Mouse (Mus musculus) adrenal gland, adult 18-20 months (tissue): ENCODE measurements around the gene Proser2. TPM values are rescaled to one million over a fixed set of nuclear protein-coding genes. Genes with fewer than 3 reads are reported as not detected.

Source experiments
- DNase-seq, 2 experiments: peaks; one replicate each; pipeline ENCODE4 v3.0.0; 2021 to 2022; ENCODE audit warnings: low spot score in 2 of 2
- total RNA-seq, 2 experiments: library from RNA; stranded (reverse); gene quantifications; 1 replicate in 1 of 2; 2 replicates in 1 of 2; pipeline ENCODE4 v1.2.3; 2021

The Proser2 gene
- total RNA-seq, 2 experiments from 2014 or later: 14.0 to 21.6 TPM

DNA sequence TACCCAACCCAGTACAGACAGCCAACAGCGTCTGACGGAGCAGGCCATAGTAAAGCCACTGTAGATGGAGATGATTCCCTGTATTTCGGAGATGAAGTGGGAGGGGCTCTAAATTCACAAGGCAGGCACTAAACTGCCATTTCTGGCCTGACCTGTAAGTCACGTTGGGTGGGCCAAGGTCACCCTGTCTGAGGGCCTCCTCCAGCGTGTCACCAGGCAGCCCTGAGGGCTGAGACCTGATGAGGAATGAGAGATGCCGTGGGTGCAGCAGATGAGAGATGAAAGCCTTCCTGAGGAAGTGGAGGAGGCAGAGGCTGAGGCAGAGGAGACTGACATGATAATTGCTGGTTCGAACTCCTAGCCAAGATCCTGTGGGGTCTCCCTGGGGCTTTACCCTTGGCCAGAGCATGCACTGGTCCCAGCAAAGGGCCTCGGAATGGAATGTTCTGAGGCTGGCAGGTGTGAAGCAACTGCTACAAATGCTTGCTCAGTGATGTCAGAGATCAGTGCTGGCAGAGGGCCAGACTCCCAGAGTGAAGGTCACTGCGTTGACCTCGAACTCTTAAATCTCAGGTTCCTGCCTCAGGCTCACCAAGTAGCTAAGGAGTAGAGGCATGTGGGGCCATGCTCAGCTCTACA lies 55.0 kb downstream of the Proser2 start:
- DNase-seq: peak; percentile 66 to 67

DNA sequence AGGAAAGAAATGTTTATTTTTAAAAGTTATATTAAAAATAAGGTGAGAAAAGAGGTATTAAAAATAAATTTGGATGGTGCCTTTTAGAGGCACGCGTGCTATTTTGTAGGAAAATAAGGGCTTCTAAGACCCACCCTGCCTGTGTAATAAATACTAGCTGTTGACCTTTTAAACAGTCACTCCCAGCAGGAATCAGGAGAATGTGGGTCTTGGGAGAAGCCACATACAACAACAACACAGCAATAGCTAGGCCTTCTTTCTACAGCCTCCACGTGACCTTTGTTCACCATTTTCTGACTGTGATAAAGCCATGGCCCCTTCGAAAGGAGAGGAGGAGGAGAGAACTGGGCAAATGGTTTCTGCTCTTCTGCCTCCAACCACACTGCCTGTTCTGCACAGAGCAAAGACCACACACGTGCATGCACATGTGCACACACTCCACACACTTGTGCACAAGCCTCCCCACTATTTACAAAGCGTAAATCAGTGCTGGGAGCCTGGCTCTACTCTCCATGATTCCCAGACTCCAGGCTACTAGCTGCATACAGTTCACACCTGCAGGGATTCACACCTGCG lies 57.2 kb downstream of the Proser2 start:
- DNase-seq: no peak

DNA sequence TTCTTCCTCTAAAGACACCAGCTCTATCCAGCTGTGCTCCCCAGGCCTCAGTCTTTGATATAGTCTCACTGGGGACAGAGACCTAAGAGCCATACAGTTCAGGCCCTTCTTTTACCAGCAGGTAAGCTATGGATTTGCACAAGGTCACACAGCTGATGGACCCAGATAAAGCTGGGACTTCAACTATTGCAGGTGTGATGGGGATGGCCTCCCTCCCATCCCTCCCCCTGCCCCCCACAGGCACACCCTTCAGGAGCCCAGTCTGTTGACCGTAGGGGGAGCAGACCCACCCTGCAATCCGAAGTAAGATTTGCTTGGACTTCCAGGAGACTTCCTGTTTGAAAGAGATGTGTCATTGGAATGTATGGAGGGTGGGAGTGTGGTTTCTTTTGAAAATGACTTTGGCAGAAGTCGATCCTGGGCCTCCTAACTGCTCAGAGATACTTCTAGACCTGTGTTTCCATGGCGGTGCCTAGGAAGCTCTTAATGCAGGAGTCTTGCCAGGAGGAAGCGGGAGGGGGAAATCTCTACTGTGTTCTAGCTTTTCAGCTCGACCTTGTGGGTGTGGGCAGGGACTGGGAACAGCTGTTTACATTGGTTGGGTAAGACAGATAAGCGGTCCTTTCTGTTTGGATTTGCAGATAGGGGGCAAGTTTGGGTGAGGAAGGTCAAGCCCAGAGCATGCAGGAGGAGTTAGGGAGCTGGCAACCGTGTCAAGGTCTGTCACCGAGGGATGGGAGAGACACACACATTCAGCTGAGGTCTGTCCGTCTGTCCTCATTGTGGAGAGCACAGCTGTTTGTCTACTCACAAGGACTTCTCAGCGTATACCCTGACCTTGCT lies 58.2 kb downstream of the Proser2 start:
- no peak for DNase-seq

DNA sequence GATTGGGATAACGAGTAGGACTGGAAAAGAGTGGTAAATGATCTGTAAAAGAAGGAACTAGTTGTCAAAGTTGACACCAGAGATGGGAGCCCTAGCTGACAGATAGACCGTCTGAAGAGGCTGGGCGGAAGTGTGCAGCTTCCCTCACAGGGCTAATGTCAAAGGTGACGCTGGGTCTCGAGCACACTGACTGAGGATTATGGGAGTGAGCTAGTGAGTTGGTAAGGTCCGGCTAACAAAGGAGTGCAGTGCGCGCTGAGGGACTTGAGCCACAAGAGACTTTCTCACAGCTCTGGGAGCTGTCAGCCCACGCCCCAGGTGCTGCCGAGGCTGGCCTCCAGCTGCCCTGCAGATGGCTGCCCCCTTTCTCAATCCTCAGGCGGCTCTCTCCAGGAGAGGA lies 59.1 kb downstream of the Proser2 start:
- DNase-seq: no peak

DNA sequence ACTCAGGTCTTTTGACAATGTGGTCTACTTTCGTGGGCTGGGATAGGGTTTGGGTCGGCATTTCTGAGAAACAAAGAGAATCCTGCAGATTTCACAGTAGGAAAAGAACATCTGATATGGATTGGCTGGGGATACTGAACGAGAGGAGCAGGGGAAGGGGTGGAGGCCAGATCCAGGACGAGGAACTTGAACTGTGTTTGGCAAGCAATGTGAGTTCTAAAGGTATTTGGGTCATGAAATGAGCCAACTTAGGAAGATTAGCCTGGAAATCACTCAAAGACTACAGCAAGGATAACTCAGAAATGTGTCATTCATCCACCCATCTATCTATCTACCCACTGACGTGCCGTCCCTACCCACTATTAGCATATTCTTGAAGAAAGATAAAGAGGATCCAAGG lies 62.7 kb downstream of the Proser2 start:
- DNase-seq: no peak

DNA sequence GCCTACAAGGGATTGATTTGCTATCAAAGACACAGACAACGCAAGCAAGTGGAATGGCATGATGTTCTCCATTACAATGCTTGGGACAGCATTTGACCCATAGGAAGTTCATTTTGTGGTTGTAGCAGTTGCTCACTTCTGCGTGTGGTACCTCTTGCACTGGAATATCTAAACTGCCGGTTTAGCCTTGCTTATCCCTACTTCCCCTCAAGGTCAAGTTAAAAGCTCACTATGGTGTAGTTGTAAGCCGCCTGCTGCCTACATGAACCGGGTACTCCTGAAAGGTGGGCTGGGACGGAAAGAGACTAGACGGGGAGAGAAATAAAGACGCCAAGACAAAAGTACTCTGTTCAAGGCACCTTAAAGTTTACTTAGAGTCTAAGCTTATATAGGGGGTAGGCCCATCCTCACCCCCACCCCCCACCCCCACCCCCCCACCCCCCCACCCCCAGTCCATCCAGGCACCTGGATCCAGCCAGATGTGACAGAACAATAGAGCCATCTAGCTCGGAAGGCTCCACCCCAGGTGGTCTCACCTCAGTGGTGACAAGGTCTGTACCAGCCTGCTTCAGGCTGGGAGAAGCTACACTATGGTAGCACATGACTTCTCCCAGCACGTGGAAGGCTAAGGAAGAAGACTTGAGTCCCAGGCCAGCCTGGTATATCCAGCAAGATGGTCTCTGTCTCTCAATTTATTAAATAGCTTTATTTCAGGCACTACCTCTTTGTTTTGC lies 69.8 kb downstream of the Proser2 start:
- no peak for DNase-seq

DNA sequence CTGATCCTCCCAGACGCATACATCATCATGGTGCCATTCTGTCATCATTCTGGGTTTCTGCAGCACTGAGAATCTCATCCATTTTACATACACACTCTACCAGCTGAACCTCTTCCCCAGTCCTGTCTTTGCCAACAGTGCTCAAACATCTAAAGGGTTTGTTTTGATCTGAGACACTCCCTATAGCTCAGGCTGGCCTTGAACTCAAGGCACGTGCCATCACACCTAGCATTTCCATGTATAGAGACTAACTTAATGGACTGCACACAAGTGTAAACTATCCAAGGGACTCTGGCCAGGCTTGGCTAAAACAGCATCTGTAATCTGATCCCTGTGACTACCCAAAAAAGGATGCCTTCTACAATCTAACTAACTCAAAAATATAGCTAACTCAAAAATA lies 70.7 kb downstream of the Proser2 start:
- DNase-seq: no peak

DNA sequence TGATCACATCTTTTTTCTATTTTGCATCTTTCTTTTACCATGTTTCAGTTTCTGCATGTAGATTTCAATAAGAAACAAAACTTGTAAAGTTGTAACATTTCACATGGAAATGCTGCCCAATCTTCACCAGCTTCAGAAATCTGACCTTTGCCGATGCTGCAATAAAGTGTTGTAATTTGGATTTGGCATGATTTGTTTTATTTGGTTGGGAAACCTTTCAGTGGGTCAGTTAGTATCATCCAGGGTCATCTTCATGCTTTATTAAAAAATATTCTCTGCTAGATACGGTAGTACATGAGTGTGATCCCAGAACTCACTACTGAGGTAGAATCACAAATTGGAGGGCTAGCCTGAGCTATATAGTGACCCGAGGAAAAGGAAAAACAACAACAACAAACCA lies 73.5 kb downstream of the Proser2 start:
- no peak for DNase-seq

DNA sequence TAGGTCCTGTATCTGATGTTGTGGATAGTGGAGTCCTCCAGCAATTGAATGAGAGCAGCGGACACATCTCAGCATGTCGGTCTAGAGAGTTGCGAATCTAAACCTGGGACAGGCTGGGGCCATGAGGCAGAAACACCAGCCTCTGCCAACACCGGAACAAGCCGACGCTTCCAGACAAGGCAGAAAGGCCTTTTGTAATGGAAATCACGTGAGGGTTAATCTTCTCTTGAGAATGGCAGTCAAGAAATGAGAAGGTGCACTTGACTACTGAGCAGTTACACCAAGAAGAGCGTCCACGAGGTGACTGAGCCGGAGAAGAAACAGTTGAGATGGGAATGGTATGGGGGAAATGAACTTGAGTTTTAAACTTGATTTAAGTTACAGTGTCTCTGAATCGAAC lies 74.5 kb downstream of the Proser2 start:
- DNase-seq: no peak

DNA sequence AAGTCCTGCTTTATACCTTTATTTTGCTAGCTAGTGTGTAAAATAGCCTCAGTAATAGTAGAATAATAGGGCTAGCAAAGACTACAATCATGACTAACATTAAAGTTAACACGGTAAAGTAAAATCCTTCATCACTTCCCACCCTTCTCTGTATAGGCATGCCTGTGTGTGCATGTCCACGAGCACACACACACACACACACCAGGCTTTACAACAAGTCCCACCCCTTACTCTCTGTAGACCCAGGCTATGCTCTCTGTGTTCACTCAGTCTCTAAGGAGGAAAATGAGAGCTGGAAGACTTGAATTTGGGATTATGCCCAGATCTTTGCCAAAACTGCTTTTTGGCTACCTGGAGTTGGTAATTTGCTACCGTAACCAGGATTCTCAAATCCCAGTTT lies 81.0 kb downstream of the Proser2 start:
- DNase-seq: no peak

DNA sequence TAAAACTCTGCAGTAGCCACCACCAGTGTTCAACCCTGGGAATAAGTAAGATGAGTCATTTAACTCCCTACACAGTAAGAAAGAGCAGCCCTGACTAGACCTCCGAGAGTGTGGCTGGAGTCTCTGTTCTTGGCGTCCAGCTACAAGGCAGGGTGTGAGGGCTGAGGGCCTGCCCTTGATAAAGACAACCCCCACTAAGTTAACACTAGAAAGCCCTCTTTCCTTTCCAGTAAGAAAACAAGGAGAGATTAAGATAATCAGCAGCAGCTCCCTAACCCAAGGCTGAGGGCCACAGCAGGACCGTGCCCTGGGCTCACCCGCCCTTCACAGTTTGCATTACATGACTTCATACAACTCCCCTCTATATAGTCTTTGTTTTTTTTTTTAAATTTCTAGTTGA lies 81.4 kb downstream of the Proser2 start:
- no peak for DNase-seq

Other genes starting within 250 kb of the Proser2 start
- gene Sec61a2, start 234.8 kb downstream of the Proser2 start, total RNA-seq: 10 to 100 TPM; 31.9 to 32.2 TPM
- 10 to 100 TPM in 1 of 2 experiments, 1 to 10 TPM in 1; 6.6 to 13.1 TPM for gene Dhtkd1, start 187.4 kb downstream of the Proser2 start, total RNA-seq
- gene Upf2, start 178.7 kb downstream of the Proser2 start, total RNA-seq: 10 to 100 TPM; 24.8 to 27.6 TPM
- gene Echdc3, start 82.8 kb upstream of the Proser2 start, total RNA-seq: 10 to 100 TPM; 46.9 to 75.4 TPM
- gene Usp6nl, start 192.5 kb upstream of the Proser2 start, total RNA-seq: 10 to 100 TPM; 20.0 to 41.5 TPM